Mouse (Mus musculus) thymus, postnatal 36 days (tissue): ENCODE data around the gene Ripk4.

Source experiments
- DNase-seq, 2 experiments: peaks; one replicate each; pipeline ENCODE4 v3.0.0; 2022; ENCODE audit warnings: mixed read lengths in 2 of 2

Ripk4 gene

DNA sequence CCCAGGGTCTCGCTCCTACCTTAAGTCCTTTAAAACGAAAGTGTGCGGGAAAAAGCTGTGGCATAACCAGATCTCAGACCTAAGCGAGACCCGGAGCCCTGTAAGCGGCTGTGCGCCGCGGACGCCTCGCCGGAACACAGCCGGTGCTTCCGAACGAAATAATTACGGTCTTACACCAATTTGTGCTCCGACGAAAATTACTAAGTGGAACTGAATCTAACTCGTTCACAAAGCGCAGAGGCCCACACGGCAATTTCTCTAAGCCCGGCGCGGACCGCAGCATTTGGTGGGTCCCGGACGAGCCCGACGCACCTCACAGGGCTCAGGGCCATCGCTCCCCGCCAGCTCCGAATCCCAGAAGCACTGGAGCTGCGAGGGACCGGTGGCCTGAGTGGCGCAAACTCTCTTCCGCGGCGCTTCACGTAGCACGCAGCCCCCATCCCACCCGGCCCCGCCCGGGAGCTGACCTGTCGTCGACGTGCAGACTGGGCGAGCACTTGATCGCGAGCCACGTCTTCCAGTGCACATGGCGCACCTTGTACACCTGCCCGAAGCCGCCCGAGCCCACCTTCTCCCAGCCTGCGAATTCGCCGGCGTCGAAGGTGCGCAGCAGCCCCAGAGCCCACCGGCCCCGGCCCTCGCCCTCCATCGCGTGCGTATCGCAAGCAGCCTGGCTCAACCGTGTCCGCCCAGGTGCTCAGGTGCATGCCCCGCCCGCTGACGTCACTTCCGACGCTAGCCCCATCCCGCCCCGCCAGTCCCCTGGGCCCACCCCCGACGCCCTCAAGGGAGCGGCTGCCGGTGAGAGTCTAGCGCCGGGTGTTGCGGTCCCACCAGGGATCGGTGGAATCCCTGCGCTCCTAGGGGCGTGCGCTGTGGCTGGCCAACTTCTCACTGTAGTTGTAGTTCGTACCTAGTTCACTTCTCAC, at the start of gene Ripk4:
Gene Ripk4, minus strand, starts transcription at position 727 of the 929 bp plus-strand sequence.
- peak; percentile 24 to 45 for DNase-seq

GRCm38 (mm10) chr16:97808881-97809280, 45.3 kb upstream of the Ripk4 start:
- DNase-seq: no peak

DNA sequence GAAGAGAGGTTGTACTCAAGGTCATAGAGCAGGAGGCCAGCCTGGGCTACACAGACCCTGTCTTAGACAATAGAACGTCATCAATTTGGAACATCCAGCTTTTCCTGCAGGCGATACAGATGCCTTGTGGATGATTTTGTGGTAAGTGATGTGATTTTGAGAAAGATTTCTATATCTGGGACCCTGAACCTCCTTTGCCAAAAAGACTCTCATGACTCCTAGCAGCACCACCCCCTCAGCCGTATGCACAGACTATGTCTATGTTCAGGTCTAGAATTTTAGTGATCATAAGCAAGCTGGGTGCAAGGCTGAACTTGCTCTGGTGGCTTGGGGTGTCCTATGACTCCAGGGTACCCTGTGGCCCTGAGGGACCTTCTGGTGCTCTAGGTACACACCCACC, 42.1 kb upstream of the Ripk4 start:
- DNase-seq: no peak

DNA sequence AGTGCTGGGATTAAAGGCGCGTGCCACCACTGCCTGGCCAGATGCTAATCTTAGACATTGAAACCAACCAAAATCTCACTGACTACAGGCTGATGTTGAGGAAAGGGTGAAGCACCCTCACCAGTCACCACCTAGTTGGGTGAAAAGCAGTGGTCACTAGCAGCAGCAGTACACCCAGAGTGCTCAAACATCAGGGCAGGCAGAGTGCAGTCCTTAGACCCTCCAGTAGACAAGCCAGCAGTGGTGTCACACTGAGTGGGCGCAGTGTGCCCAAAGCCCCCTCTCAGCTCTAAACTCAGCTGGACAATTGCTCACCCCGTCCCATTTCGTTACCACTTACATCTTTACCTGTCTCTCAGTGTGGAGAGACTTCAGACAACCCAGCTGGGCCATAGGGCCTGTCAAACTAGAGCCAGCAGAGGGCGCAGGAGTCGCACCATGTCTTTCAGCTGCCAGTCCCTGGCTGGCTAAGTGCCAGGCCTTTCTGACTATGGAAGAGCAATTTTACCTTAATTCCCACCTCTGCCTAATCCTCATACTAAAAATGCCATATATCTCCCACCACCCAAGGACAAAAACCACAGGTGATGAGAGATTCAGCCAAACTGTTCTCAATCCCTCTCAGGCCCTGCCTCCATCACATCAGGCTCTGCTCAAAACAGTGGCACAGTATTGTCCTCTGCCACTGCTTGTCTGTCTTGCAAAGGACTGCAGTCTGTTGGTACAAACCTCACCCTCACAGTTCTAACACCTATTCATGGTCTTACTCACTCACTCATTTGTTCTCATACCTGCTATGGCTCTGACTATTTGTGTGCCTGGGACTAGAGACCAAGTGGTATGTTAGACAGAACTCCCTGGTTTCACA, 41.3 kb upstream of the Ripk4 start:
- DNase-seq: peak; percentile 52 to 57

- no peak for DNase-seq
These were observed 34.6 kb upstream of the Ripk4 start for GRCm38 (mm10) chr16:97797950-97798869.

DNA sequence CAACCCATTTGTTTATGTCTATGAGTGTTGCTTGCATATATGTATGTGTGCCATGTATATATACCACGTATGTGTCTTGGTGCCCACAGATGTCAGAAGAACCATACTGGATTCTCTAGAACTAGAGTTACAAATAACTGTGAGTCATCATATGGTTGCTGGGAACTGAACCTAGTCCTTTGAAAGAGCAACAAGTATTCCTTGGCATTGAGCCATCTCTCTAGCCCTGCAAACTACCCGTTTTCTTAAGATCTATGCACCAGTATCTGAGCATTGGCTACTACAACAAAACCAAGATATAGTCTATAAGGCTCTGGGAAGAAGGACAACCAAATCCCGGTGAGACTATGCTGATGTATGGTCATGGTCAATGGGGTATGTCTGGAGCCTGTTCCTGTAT, 33.6 kb upstream of the Ripk4 start:
- DNase-seq: no peak

GRCm38 (mm10) chr16:97794256-97794655, 30.7 kb upstream of the Ripk4 start:
- DNase-seq: no peak

DNA sequence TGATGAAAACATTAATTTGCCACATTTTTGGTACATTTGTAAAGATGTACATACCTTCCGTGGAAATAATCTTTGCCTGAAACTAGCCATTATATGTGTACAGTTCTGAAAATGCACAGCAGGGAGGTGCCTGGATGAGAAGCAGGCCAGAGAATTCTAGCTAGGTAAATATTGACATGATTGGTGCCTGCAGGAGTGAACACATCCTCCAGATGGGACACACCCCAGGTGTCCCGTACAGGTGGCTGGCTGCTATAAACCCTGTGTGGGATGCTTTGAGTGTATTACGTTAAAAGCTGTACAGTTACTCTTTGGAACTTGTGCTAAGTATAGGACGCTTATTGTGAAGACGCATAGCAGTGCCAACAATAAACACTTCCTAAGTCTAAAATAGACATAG, 19.5 kb upstream of the Ripk4 start:
- no peak for DNase-seq

DNA sequence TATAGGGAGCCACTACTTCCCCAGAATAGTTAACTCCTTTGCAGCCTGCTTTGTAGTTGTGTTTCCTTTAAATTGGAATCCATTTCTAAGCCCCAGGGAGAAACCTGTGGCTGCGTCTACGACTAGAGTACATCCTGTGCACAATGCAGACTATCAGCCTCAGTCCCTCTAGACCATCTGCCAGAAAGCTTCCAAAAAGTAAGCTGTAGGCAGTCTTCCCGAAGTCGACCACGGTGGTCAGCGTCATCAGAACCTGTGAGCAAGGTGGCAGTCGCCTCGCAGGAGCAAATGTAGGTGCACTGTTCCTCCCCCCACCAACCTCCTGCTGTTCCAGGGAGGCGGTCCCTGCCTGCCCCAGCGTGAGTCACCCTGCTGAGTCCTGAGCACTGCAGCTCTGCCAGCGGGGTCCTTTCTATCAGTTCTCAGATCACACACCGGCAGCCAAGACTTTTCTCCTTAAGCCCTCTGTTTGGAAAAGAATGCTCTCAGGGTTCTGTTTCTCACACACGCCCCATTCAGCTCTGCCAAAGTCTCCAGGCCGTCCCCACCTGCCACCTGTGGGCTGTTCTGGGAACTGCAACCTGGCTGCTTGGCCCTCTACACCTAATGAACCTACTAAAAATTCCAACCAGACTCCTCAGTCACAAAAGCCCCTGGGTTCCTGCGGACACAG, 14.9 kb upstream of the Ripk4 start:
- DNase-seq: peak; percentile 54 to 66

GRCm38 (mm10) chr16:97766501-97766900, 2.9 kb upstream of the Ripk4 start:
- DNase-seq: no peak

- DNase-seq: no peak
These were observed 1.0 kb upstream of the Ripk4 start for GRCm38 (mm10) chr16:97764626-97765025.

- no peak for DNase-seq
These were observed 378 bp upstream of the Ripk4 start for GRCm38 (mm10) chr16:97763990-97764340.

DNA sequence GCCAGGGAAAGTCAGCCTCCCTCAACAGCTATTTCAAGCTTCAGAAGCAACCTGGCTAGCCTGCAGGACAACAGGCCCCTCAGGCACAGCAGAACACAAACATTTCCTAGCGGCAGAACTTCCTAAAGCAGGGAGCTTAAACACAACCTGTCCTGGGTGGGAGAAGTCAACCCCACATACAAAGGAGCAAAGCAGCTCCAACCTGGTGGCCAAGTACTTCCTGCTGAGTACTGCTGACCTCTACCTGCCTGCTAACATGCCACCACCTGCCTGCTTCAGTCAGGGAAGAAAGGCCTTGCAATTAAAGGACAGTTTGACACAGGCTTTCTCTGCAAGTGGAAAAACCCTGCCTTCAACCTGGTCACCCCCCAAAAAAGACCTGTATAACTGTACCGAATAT, 1.8 kb downstream of the Ripk4 start:
- DNase-seq: no peak

DNA sequence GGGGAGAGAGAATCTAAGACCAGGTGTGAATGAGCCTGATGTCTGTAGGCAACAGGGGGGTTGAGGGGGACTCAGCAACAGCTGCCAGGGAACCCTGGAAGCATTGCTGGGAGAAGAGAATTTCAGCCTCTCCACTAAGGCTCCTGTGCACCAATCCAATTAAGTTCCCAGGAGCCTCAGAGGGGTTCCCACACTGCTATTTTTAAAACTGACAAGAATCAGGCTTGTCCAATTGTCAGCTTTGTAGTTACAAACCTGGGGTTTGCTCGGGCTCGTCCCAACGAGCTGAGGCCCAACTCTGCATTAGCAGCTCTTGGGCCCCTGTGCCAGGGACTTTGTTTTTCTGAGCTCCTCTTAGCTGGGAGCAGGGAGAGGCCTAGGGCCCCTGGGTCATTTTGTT, 3.9 kb downstream of the Ripk4 start:
- no peak for DNase-seq

DNA sequence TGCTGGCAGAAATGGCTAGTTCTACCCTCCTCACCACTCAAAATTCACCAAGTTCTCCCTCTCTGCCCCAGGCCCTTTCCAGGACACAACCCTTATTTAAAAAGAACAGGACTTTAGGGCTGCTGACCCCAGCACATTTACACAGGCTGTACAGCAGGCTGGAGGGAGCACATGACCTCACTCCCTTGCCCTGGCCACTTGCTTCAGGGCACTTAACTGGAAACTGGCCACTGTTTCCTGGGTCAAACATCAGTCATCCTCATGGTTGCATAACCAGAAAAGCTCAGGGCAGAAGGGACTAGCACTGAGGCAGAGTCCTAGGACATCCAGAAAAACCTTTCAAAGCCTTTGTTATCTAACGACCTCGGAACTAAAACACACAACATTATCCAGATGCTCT, 5.3 kb downstream of the Ripk4 start:
- no peak for DNase-seq

GRCm38 (mm10) chr16:97756460-97756859, 7.1 kb downstream of the Ripk4 start:
- DNase-seq: no peak

GRCm38 (mm10) chr16:97752316-97752941, 11.2 kb downstream of the Ripk4 start:
- no peak for DNase-seq

DNA sequence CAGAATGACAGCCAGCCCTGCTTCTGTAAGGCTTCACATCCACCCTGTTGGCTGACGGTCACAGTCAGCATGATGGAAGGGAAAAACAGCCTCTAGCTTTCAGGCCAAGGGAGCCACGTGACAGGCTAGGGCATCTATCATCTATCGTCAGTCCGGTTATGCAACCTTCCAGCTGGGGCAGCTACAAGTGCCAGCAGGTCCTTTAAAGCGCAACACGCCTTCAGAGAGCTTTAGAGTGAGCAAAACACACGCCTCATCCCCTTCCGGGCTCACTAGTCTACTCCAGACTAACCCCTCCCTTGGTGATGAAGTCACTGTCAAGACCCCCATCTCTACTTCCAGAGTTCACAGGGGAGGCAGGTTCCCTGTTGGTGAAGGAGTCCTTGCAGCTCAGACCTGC, 11.7 kb downstream of the Ripk4 start:
- DNase-seq: no peak

GRCm38 (mm10) chr16:97748421-97748820, 15.2 kb downstream of the Ripk4 start:
- DNase-seq: no peak

DNA sequence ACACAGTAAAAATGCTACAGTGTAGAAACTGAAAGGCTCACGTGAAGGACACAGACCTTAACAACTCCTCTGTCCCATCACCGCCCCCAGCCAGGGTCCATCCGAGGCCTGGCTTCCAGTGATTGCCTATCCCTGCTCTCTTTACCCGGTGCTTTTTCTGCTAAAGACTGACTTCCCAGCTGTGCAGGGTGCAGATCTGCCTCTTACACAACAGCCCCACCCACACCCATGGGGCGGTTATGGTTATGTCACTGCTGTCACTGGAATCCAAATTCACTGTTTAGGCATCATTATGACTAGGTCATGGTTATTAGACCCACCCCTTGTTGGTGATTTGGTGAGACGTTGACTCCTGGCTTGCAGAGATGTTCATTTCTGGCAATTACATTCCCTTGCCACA, 25.6 kb downstream of the Ripk4 start:
- no peak for DNase-seq

- no peak for DNase-seq
These were observed 27.0 kb downstream of the Ripk4 start for GRCm38 (mm10) chr16:97736562-97736961.
